Mouse (Mus musculus) frontal cortex, postnatal 25 days (tissue): ENCODE data around the gene Myo1b.

Experiments
- DNase-seq, 2 experiments: peaks; one replicate each; pipeline ENCODE4 v3.0.0; 2022; ENCODE audit warnings: low spot score in 2 of 2

Myo1b gene

GRCm38 (mm10) chr1:51852314-51852713 lies 63.6 kb downstream of the Myo1b start:
- DNase-seq = no peak

- no peak for DNase-seq
These were observed 66.2 kb downstream of the Myo1b start for GRCm38 (mm10) chr1:51849570-51850211.

GRCm38 (mm10) chr1:51845264-51846036 lies 70.4 kb downstream of the Myo1b start:
- no peak for DNase-seq

- DNase-seq = no peak
These were observed 77.8 kb downstream of the Myo1b start for GRCm38 (mm10) chr1:51837845-51838623.

GRCm38 (mm10) chr1:51837311-51837710 lies 78.6 kb downstream of the Myo1b start:
- DNase-seq = no peak

- no peak for DNase-seq
These were observed 80.1 kb downstream of the Myo1b start for GRCm38 (mm10) chr1:51835795-51836194.

GRCm38 (mm10) chr1:51834072-51834471 lies 81.8 kb downstream of the Myo1b start:
- DNase-seq = no peak

GRCm38 (mm10) chr1:51829353-51829752 lies 86.5 kb downstream of the Myo1b start:
- no peak for DNase-seq

- no peak for DNase-seq
These were observed 93.3 kb downstream of the Myo1b start for GRCm38 (mm10) chr1:51822531-51822930.

GRCm38 (mm10) chr1:51821701-51822495 lies 94.0 kb downstream of the Myo1b start:
- no peak for DNase-seq

GRCm38 (mm10) chr1:51820520-51820919 lies 95.4 kb downstream of the Myo1b start:
- DNase-seq = no peak

- no peak for DNase-seq
These were observed 95.8 kb downstream of the Myo1b start for GRCm38 (mm10) chr1:51820013-51820441.

GRCm38 (mm10) chr1:51815636-51816035 lies 100.2 kb downstream of the Myo1b start:
- no peak for DNase-seq

- DNase-seq = no peak
These were observed 100.8 kb downstream of the Myo1b start for GRCm38 (mm10) chr1:51814854-51815630.

- DNase-seq = no peak
These were observed 107.0 kb downstream of the Myo1b start for GRCm38 (mm10) chr1:51808847-51809246.

GRCm38 (mm10) chr1:51808228-51808627 lies 107.6 kb downstream of the Myo1b start:
- DNase-seq = no peak

GRCm38 (mm10) chr1:51805040-51805610 lies 110.7 kb downstream of the Myo1b start:
- no peak for DNase-seq

- no peak for DNase-seq
These were observed 111.4 kb downstream of the Myo1b start for GRCm38 (mm10) chr1:51804296-51805039.

- no peak for DNase-seq
These were observed 117.8 kb downstream of the Myo1b start for GRCm38 (mm10) chr1:51798011-51798471.
